Mouse (Mus musculus): Measurements from ENCODE around the gene Bet1l. TPM values are rescaled to one million over a fixed set of nuclear protein-coding genes. Genes with fewer than 3 reads are reported as not detected.

Bet1l gene
- polyA plus RNA-seq, 1 experiment from 2014 or later, result 56.4 TPM

- H3K4me3 ChIP-seq, result no peak overlapping the region
- peaks cover 4% of the 10 kb centered on the region for H3K4me1 ChIP-seq
- WGBS, result 91% methylated on average over 4 of the region's 4 CpGs
- no peak overlapping the region for H3K9ac ChIP-seq
- no peak for ATAC-seq (ENCODE audit: insufficient number of reproducible peaks, insufficient read depth, low FRiP score, low TSS enrichment, low read depth)
- peaks cover 19% of the 10 kb centered on the region; the same call in 1 of the 2 replicates for H3K27me3 ChIP-seq
- H3K27ac ChIP-seq, result no peak overlapping the region
- no peak overlapping the region for H3K4me2 ChIP-seq
- no peaks in the 10 kb centered on the region for H3K9me3 ChIP-seq
- H3K36me3 ChIP-seq, result no peaks in the 10 kb centered on the region
These were observed 34.6 kb downstream of the Bet1l start for GRCm38 (mm10) chr7:140822731-140823130.

DNA sequence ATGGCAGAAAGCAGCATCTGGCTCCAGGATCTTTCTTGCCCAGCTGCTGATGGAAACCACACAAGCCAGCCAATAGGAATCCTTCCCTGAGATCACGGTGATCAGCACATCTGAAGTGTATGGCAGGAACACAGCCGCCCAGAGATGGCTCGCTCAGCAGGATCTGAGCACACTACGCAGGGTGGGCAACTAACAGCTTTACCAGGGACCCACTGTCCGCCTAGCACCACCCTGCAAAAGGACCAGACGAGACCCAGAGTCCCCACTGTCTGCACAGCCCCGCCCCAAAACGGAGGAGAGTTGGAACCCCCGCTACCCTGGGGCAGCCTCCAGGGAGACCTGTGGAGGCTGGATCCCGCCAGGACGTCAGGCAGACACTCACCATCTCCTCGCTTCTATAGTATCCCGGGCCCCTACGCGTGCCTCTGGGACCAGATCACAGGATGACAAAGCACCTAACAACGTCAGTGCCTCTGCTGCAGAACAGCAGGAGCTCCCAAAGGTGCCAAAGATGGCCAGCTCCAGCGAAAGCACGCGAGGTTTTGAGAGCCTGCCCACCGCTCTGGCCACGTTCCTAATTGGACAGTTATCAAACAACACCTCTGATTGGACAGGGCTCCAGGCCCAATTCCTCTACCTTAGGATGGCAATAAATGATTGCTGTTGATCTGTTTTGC is 35.6 kb downstream of the Bet1l start, which contains the start of gene Zfp941:
Zfp941 (minus strand) TSS at position 526 of the 677 bp plus-strand sequence.
- under 1% methylated on average over 21 of the region's 21 CpGs for WGBS
- Histone ChIP-seq H3K27me3 (peaks cover 13% of the 10 kb centered on the region; the same call in 1 of the 2 replicates), H3K36me3 (no peaks in the 10 kb centered on the region), H3K27ac (no peak within 1 kb of the TSS), H3K4me3 (peak within 1 kb of the TSS; percentile 55), H3K9me3 (no peaks in the 10 kb centered on the region), H3K9ac (peak within 1 kb of the TSS; percentile 69), H3K4me1 (peaks cover 4% of the 10 kb centered on the region), H3K4me2 (peak within 1 kb of the TSS; percentile 82)
- ATAC-seq (ENCODE audit: insufficient number of reproducible peaks, insufficient read depth, low FRiP score, low TSS enrichment, low read depth), result 0 out of 2 replicates have a peak, but pooled peaks have one; percentile 37

DNA sequence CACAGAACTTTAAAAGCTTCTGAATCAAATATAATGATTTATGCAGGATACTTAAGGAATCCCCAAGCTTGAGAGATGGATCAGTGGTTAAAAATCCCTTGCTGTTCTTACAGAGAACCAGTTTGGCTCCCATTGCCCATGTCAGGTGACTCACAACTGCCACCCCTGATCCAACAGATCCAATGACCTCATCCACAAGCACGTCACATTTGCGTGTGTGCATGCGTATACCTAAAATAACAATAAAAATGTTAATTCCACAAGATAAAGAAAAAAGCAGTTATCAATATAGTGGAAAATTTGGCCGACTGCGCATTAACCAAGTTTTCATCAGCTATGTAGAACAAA is 36.1 kb downstream of the Bet1l start:
- H3K9ac ChIP-seq, result peak overlapping the region; percentile 69
- H3K27ac ChIP-seq, result no peak overlapping the region
- peaks cover 8% of the 10 kb centered on the region; the same call in 1 of the 2 replicates for H3K27me3 ChIP-seq
- no peak for ATAC-seq (ENCODE audit: insufficient number of reproducible peaks, insufficient read depth, low FRiP score, low TSS enrichment, low read depth)
- no peaks in the 10 kb centered on the region for H3K36me3 ChIP-seq
- 47% methylated on average over 5 of the region's 5 CpGs for WGBS
- peak overlapping the region; percentile 55 for H3K4me3 ChIP-seq
- H3K9me3 ChIP-seq, result no peaks in the 10 kb centered on the region
- H3K4me2 ChIP-seq, result peak overlapping the region; percentile 82
- H3K4me1 ChIP-seq, result peaks cover 4% of the 10 kb centered on the region

DNA sequence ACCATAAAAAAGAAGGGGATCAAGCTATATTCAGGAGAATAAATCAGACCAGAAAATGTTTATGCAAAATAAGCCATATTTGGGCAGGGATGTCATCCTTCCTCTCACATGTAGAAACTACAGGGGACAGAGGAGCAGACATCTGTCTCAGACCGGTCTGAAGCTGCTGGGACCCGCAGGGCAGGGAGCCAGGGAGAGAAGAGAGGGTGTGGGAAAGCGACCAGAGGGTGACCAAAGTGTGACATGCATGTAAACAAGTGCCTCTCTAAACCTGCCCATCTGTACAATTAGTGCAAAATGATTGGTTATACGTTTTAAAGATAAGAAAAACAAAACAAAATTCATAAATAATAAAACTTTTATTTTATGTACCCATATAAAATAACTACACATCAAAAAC is 37.2 kb downstream of the Bet1l start:
- H3K4me1 ChIP-seq, result peaks cover 4% of the 10 kb centered on the region
- H3K9ac ChIP-seq, result no peak overlapping the region
- no peak overlapping the region for H3K4me2 ChIP-seq
- H3K36me3 ChIP-seq, result no peaks in the 10 kb centered on the region
- peaks cover 8% of the 10 kb centered on the region; the same call in 1 of the 2 replicates for H3K27me3 ChIP-seq
- H3K27ac ChIP-seq, result no peak overlapping the region
- ATAC-seq (ENCODE audit: insufficient number of reproducible peaks, insufficient read depth, low FRiP score, low TSS enrichment, low read depth), result no peak
- WGBS, result 78% methylated on average over 4 of the region's 4 CpGs
- no peaks in the 10 kb centered on the region for H3K9me3 ChIP-seq
- H3K4me3 ChIP-seq, result no peak overlapping the region

DNA sequence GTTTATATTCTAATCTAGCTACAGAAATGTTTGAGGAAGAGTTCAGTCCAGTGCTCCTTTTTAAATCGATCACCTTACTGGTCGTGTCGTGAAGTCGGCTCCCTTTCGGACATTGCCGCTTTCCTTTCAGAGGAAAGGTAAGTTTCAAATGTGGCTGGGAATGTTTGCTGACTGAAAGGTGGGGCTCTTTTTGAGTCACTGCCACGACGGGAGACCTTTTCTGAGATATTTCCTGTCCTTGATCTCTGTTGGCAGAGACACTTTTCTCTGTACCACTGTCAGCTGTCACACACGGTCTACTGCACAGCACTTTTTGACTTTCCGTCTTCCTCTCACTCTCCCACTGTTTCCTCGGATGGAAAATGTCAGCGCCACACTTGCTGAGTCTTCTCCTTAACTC is 44.5 kb downstream of the Bet1l start:
- Histone ChIP-seq H3K9me3 (no peaks in the 10 kb centered on the region), H3K36me3 (peaks cover 19% of the 10 kb centered on the region), H3K9ac (no peak overlapping the region), H3K4me3 (no peak overlapping the region), H3K27me3 (no peaks in the 10 kb centered on the region), H3K4me2 (no peak overlapping the region), H3K4me1 (no peaks in the 10 kb centered on the region), H3K27ac (no peak overlapping the region)
- 91% methylated on average over 12 of the region's 12 CpGs for WGBS
- ATAC-seq (ENCODE audit: insufficient number of reproducible peaks, insufficient read depth, low FRiP score, low TSS enrichment, low read depth), result no peak

DNA sequence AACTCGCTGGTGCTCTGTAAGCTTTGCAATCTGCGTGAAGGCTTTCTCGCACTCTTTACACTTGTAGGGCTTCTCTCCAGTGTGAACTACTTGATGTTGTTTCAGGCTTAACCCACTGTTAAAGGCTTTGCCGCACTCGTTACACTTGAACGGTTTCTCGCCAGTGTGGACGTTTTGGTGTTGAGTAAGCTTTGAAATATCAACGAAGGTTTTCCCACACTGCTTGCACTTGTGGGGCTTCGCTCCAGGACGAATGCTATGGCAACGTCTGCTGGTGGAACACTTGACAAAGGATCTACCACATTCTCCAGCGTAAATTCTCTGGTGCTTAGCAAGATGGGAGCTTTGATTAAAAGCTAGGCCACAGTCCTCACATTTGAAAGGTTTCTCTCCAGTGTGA is 45.7 kb downstream of the Bet1l start:
- Histone ChIP-seq H3K4me3 (no peak overlapping the region), H3K9me3 (no peaks in the 10 kb centered on the region), H3K4me2 (no peak overlapping the region), H3K9ac (no peak overlapping the region), H3K27me3 (no peaks in the 10 kb centered on the region), H3K27ac (no peak overlapping the region), H3K36me3 (peaks cover 19% of the 10 kb centered on the region), H3K4me1 (no peaks in the 10 kb centered on the region)
- WGBS, result 91% methylated on average over 13 of the region's 13 CpGs
- no peak for ATAC-seq (ENCODE audit: insufficient number of reproducible peaks, insufficient read depth, low FRiP score, low TSS enrichment, low read depth)

DNA sequence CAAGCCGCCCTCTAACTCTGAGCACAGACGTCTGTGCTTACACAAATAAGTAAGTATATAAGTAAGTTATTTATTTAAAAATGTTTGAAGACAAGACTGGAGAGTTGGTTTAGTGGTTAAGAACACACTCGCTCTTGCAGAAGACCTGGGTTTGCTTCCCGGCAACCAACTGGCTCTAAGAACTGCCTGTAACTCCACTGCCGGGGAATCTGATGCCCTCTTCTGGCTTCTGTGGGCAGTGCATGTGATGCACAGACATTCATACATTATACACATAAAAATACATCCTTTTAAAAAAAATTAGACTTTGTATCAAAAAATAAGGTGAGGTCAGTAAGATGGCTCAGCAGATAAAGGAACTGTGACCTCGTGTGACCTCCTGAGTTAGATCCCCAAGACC is 46.9 kb downstream of the Bet1l start:
- H3K4me3 ChIP-seq, result no peak overlapping the region
- H3K4me2 ChIP-seq, result no peak overlapping the region
- no peak overlapping the region for H3K27ac ChIP-seq
- peaks cover 19% of the 10 kb centered on the region for H3K36me3 ChIP-seq
- ATAC-seq (ENCODE audit: insufficient number of reproducible peaks, insufficient read depth, low FRiP score, low TSS enrichment, low read depth), result no peak
- no peaks in the 10 kb centered on the region for H3K27me3 ChIP-seq
- no peaks in the 10 kb centered on the region for H3K4me1 ChIP-seq
- 87% methylated on average over 6 of the region's 6 CpGs for WGBS
- no peak overlapping the region for H3K9ac ChIP-seq
- no peaks in the 10 kb centered on the region for H3K9me3 ChIP-seq

DNA sequence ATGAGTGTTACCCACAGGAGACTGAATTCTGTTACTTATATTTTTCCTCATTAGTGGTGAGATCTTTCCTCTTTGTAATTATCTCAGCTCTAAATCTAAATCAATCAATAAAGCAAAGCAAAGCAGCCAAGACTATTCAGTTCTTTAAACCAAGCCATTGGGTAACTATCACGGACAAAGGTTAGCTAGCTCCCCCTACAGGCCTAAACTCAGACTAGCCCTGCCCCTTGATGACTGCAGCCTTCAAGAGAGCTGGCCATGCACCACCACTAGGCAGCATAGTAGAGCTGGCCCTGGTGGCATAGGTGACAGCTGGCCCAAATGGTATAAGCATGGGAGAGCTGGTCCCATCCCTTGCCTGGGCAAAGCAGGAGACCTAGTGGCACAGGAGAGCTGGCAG is 51.7 kb downstream of the Bet1l start:
- Histone ChIP-seq H3K4me1 (no peaks in the 10 kb centered on the region), H3K36me3 (peaks cover 5% of the 10 kb centered on the region; the same call in 1 of the 2 replicates), H3K9ac (no peak overlapping the region), H3K4me3 (no peak overlapping the region), H3K4me2 (no peak overlapping the region), H3K27ac (no peak overlapping the region), H3K27me3 (no peaks in the 10 kb centered on the region), H3K9me3 (no peaks in the 10 kb centered on the region)
- 6% methylated on average over 1 of the region's 1 CpGs for WGBS
- ATAC-seq (ENCODE audit: insufficient number of reproducible peaks, insufficient read depth, low FRiP score, low TSS enrichment, low read depth), result no peak

Other genes starting within 250 kb of the Bet1l start
- not detected in 2 replicates for gene Olfr61, start 228.6 kb downstream of the Bet1l start, polyA plus RNA-seq (2015; fragmentation: Nextera tagmentation; extraction: Ambion mirVana)
- gene Olfr53, start 211.1 kb downstream of the Bet1l start, polyA plus RNA-seq (2015; fragmentation: Nextera tagmentation; extraction: Ambion mirVana), result not detected in 2 replicates
- 0.01 and 0.03 TPM in 2 replicates for gene Olfr539, start 197.6 kb downstream of the Bet1l start, polyA plus RNA-seq (2015; fragmentation: Nextera tagmentation; extraction: Ambion mirVana)
- gene Olfr45, start 175.6 kb downstream of the Bet1l start, polyA plus RNA-seq (2015; fragmentation: Nextera tagmentation; extraction: Ambion mirVana), result not detected in 2 replicates
- gene Olfr541, start 160.3 kb downstream of the Bet1l start, polyA plus RNA-seq (2015; fragmentation: Nextera tagmentation; extraction: Ambion mirVana), result 0.15 TPM in 1 of 2 replicates, not detected in the other
- not detected in 2 replicates for gene Cyp2e1, start 93.8 kb downstream of the Bet1l start, polyA plus RNA-seq (2015; fragmentation: Nextera tagmentation; extraction: Ambion mirVana)
- gene Syce1, start 69.7 kb downstream of the Bet1l start, polyA plus RNA-seq (2015; fragmentation: Nextera tagmentation; extraction: Ambion mirVana), result 0.23 TPM in 1 of 2 replicates, not detected in the other
- gene Zfp941, start 35.4 kb downstream of the Bet1l start, polyA plus RNA-seq (2015; fragmentation: Nextera tagmentation; extraction: Ambion mirVana), result 1.7 and 2.1 TPM in 2 replicates
- 4.2 and 5.3 TPM in 2 replicates for gene Urah, start 22.6 kb downstream of the Bet1l start, polyA plus RNA-seq (2015; fragmentation: Nextera tagmentation; extraction: Ambion mirVana)
- gene Scgb1c1, start 12.0 kb downstream of the Bet1l start, polyA plus RNA-seq (2015; fragmentation: Nextera tagmentation; extraction: Ambion mirVana), result not detected in 2 replicates
- gene Odf3, start 9.8 kb downstream of the Bet1l start, polyA plus RNA-seq (2015; fragmentation: Nextera tagmentation; extraction: Ambion mirVana), result 0.25 TPM in 1 of 2 replicates, not detected in the other
- gene Gm45785, start 1.2 kb downstream of the Bet1l start, polyA plus RNA-seq (2015; fragmentation: Nextera tagmentation; extraction: Ambion mirVana), result not detected in 2 replicates
- gene Ric8a, start 620 bp downstream of the Bet1l start, polyA plus RNA-seq (2015; fragmentation: Nextera tagmentation; extraction: Ambion mirVana), result 72.4 and 72.6 TPM in 2 replicates
- gene Psmd13, start 24.4 kb upstream of the Bet1l start, polyA plus RNA-seq (2015; fragmentation: Nextera tagmentation; extraction: Ambion mirVana), result 237 and 261 TPM in 2 replicates
- gene Sirt3, start 24.7 kb upstream of the Bet1l start, polyA plus RNA-seq (2015; fragmentation: Nextera tagmentation; extraction: Ambion mirVana), result 24.8 and 28.9 TPM in 2 replicates
- gene Cox8b, start 42.9 kb upstream of the Bet1l start, polyA plus RNA-seq (2015; fragmentation: Nextera tagmentation; extraction: Ambion mirVana), result 1.2 and 1.9 TPM in 2 replicates
- 0.20 and 0.30 TPM in 2 replicates for gene Nlrp6, start 63.3 kb upstream of the Bet1l start, polyA plus RNA-seq (2015; fragmentation: Nextera tagmentation; extraction: Ambion mirVana)
- 25.1 and 25.7 TPM in 2 replicates for gene Pgghg, start 83.8 kb upstream of the Bet1l start, polyA plus RNA-seq (2015; fragmentation: Nextera tagmentation; extraction: Ambion mirVana)
- 32.4 and 56.7 TPM in 2 replicates for gene Ifitm5, start 92.7 kb upstream of the Bet1l start, polyA plus RNA-seq (2015; fragmentation: Nextera tagmentation; extraction: Ambion mirVana)
- gene Gm45717, start 98.4 kb upstream of the Bet1l start, polyA plus RNA-seq (2015; fragmentation: Nextera tagmentation; extraction: Ambion mirVana), result 1.1 TPM in 1 of 2 replicates, not detected in the other
- 1,314 and 1,591 TPM in 2 replicates for gene Ifitm2, start 98.4 kb upstream of the Bet1l start, polyA plus RNA-seq (2015; fragmentation: Nextera tagmentation; extraction: Ambion mirVana)
- gene Ifitm1, start 109.6 kb upstream of the Bet1l start, polyA plus RNA-seq (2015; fragmentation: Nextera tagmentation; extraction: Ambion mirVana), result 91.5 and 101 TPM in 2 replicates
- gene Ifitm3, start 153.2 kb upstream of the Bet1l start, polyA plus RNA-seq (2015; fragmentation: Nextera tagmentation; extraction: Ambion mirVana), result 98.1 and 109 TPM in 2 replicates
- gene Ifitm6, start 160.3 kb upstream of the Bet1l start, polyA plus RNA-seq (2015; fragmentation: Nextera tagmentation; extraction: Ambion mirVana), result 0.45 TPM in 1 of 2 replicates, not detected in the other
- not detected in 2 replicates for gene Gm17387, start 171.6 kb upstream of the Bet1l start, polyA plus RNA-seq (2015; fragmentation: Nextera tagmentation; extraction: Ambion mirVana)
- gene B4galnt4, start 203.5 kb upstream of the Bet1l start, polyA plus RNA-seq (2015; fragmentation: Nextera tagmentation; extraction: Ambion mirVana), result 26.4 and 27.4 TPM in 2 replicates
- gene Pkp3, start 220.6 kb upstream of the Bet1l start, polyA plus RNA-seq (2015; fragmentation: Nextera tagmentation; extraction: Ambion mirVana), result 36.1 and 46.2 TPM in 2 replicates
- 2.4 and 3.8 TPM in 2 replicates for gene Sigirr, start 243.0 kb upstream of the Bet1l start, polyA plus RNA-seq (2015; fragmentation: Nextera tagmentation; extraction: Ambion mirVana)